Mouse (Mus musculus): ENCODE data around the gene 2510009E07Rik.

GRCm38 (mm10) chr16:21642906-21643305 is 51.6 kb downstream of the 2510009E07Rik start:
- no peak for TF ChIP-seq CTCF (IDR thresholded peaks at IDR 0.05; ENCODE audit: control insufficient read depth, insufficient read depth, insufficient replicate concordance, low read depth, low read length)
- TF ChIP-seq POLR2A (IDR thresholded peaks at IDR 0.05; ENCODE audit: control insufficient read depth, low read depth, low read length): no peak

Measured in testis, adult 2 months (tissue).